Mouse (Mus musculus) gonadal fat pad, adult 2 months (tissue): ENCODE measurements around the gene Olfr608. TPM values are rescaled to one million over a fixed set of nuclear protein-coding genes. Genes with fewer than 3 reads are reported as not detected.
"Not testable (repeated sequence)": the region's sequence is repeated elsewhere in the genome, so short reads cannot be mapped to it uniquely, and the experiment has no call there.

Experiments
- DNase-seq: peaks from one replicate; pipeline ENCODE4 v3.0.0-alpha.2; 2012; ENCODE audit warnings: low read depth
- polyA plus RNA-seq: library from polyadenylated mRNA; depleted of rRNA; stranded (reverse); fragments of >200 nt; gene quantifications from 2 replicates; pipeline ENCODE4 v1.2.3, GENCODE M21; 2012; rRNA removed

Olfr608 gene
- not detected in 2 replicates for polyA plus RNA-seq

GRCm38 (mm10) chr7:103469577-103469976, at the start of gene Olfr608:
Gene Olfr608, plus strand, starts transcription at chr7:103469877.
- no peak for DNase-seq

DNA sequence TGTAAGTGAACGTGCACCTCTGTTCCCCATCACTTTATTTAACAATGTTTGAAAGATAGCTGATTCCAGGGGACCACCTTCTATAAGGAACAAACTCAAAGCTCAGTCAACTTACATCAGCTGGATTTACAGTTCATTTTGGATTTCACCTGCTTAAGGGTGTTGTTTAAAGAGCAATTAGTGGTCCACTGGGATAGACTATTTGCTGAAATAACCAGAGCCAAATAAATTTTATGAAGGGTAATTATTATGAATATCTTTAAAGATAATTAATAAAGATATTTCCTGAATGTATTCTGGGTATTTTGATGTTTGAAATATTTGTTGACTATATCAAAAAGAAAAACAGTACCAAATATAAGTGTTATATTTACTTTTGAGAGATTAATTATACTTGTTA, 24.3 kb upstream of the Olfr608 start, which contains the start of gene Olfr605:
TSS of gene Olfr605 (minus strand) at position 101 of the 400 bp plus-strand sequence.
- no peak for DNase-seq

- DNase-seq: no peak
These were observed 20.9 kb upstream of the Olfr608 start, which contains the start of gene Olfr606 for GRCm38 (mm10) chr7:103448746-103449145. Gene Olfr606, plus strand, starts transcription at chr7:103449046.

- DNase-seq: no peak
These were observed 9.1 kb upstream of the Olfr608 start for GRCm38 (mm10) chr7:103460590-103460989.

- not testable (repeated sequence) for DNase-seq
These were observed 7.4 kb downstream of the Olfr608 start for GRCm38 (mm10) chr7:103477106-103477505.

DNA sequence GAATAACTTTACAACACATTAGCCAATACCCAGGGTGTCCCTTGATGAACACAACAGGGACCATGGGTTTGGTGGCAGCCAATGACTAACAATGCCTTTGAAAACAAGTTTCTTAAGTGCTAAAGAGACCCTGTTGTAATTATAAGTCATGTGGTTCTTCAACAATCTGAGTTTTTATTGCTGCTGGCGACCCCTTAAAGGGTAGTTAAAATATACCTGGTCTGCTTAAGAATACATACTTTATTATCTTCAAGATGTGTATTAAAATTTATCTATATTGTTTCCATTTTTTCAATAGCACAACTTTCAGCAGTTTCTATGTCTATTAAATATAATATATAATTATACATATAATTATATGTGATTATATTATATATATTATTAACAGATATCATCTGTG, 28.3 kb downstream of the Olfr608 start, which contains the start of gene Olfr609:
TSS of gene Olfr609 (minus strand) at position 101 of the 400 bp plus-strand sequence.
- DNase-seq: no peak

DNA sequence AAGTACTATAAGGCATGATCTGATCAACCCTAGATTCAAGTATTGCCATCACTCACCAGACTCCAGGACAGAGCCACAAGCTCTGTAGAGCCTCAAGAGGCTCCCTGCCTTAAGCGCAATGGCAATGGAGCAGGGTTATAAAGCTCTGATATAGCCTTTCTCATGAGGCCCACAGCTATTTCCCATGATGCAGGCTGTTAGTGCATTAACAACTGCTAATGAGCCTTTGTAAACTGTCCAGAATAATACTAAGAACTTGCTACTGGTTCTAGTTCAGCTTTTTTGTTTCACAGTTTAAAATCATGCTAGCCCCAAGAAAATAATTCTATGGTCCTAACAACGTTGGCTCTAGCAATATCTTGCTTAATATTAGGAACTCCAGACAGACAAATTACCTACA, 42.3 kb downstream of the Olfr608 start, which contains the start of gene Olfr610:
TSS of gene Olfr610 (minus strand) at position 101 of the 400 bp plus-strand sequence.
- no peak for DNase-seq

GRCm38 (mm10) chr7:103520746-103521145, 51.1 kb downstream of the Olfr608 start, which contains the start of gene Olfr611:
Gene Olfr611, minus strand, starts transcription at chr7:103520846.
- DNase-seq: not testable (repeated sequence)

Other genes starting within 250 kb of the Olfr608 start
- not detected in 2 replicates for gene Usp17ld, start 217.4 kb upstream of the Olfr608 start, polyA plus RNA-seq
- gene Olfr596, start 164.2 kb upstream of the Olfr608 start, polyA plus RNA-seq: not detected in 2 replicates
- gene Olfr597, start 153.6 kb upstream of the Olfr608 start, polyA plus RNA-seq: not detected in 2 replicates
- gene Olfr598, start 146.3 kb upstream of the Olfr608 start, polyA plus RNA-seq: not detected in 2 replicates
- gene Olfr599, start 134.0 kb upstream of the Olfr608 start, polyA plus RNA-seq: not detected in 2 replicates
- gene Olfr600, start 120.2 kb upstream of the Olfr608 start, polyA plus RNA-seq: not detected in 2 replicates
- not detected in 2 replicates for gene Olfr601, start 107.2 kb upstream of the Olfr608 start, polyA plus RNA-seq
- not detected in 2 replicates for gene Olfr603, start 83.7 kb upstream of the Olfr608 start, polyA plus RNA-seq
- not detected in 2 replicates for gene Usp17lc, start 54.8 kb upstream of the Olfr608 start, polyA plus RNA-seq
- not detected in 2 replicates for gene Olfr605, start 24.4 kb upstream of the Olfr608 start, polyA plus RNA-seq
- not detected in 2 replicates for gene Olfr606, start 20.8 kb upstream of the Olfr608 start, polyA plus RNA-seq
- gene Olfr607, start 5.7 kb upstream of the Olfr608 start, polyA plus RNA-seq: not detected in 2 replicates
- gene Olfr609, start 28.2 kb downstream of the Olfr608 start, polyA plus RNA-seq: not detected in 2 replicates
- not detected in 2 replicates for gene Olfr610, start 42.2 kb downstream of the Olfr608 start, polyA plus RNA-seq
- gene Olfr611, start 51.0 kb downstream of the Olfr608 start, polyA plus RNA-seq: not detected in 2 replicates
- not detected in 2 replicates for gene Olfr612, start 72.8 kb downstream of the Olfr608 start, polyA plus RNA-seq
- not detected in 2 replicates for gene Olfr613, start 78.2 kb downstream of the Olfr608 start, polyA plus RNA-seq
- gene Olfr615, start 86.2 kb downstream of the Olfr608 start, polyA plus RNA-seq: not detected in 2 replicates
- not detected in 2 replicates for gene Olfr616, start 99.3 kb downstream of the Olfr608 start, polyA plus RNA-seq
- gene Olfr617, start 103.2 kb downstream of the Olfr608 start, polyA plus RNA-seq: not detected in 2 replicates
- gene Olfr618, start 120.2 kb downstream of the Olfr608 start, polyA plus RNA-seq: not detected in 2 replicates
- gene Olfr619, start 130.7 kb downstream of the Olfr608 start, polyA plus RNA-seq: not detected in 2 replicates
- not detected in 2 replicates for gene Olfr620, start 142.7 kb downstream of the Olfr608 start, polyA plus RNA-seq
- gene Olfr622, start 172.8 kb downstream of the Olfr608 start, polyA plus RNA-seq: not detected in 2 replicates
- gene Olfr623, start 193.8 kb downstream of the Olfr608 start, polyA plus RNA-seq: not detected in 2 replicates
- gene Olfr624, start 201.3 kb downstream of the Olfr608 start, polyA plus RNA-seq: not detected in 2 replicates
- not detected in 2 replicates for gene Olfr625-ps1, start 212.8 kb downstream of the Olfr608 start, polyA plus RNA-seq
- gene Olfr243, start 244.8 kb downstream of the Olfr608 start, polyA plus RNA-seq: not detected in 2 replicates